30 mouse cellular contexts compared by ENCODE assay signal in genomic region chr5:139386047-139386446, GRCm38 (mm10). TPM values are rescaled to one million over a fixed set of nuclear protein-coding genes. Genes with fewer than 3 reads are reported as not detected.
A peak's percentile ranks its signal among the peaks of the same experiment; 100 is the strongest.
DNase-seq lines count a peak whose midpoint lies in the region; ATAC-seq and TF ChIP-seq lines count a peak whose summit lies in the region.
"Had no signal": no experiment of that assay in that cellular context is flagged by ENCODE, and none has a peak within 500 bp of the region (broad histone marks: within the 10 kb centered on the region; RNA-seq: fewer than 3 reads in every experiment).

No protein-coding gene starts in this region.

- H3K4me3 ChIP-seq in hindbrain, embryonic 10.5 days = no peak overlapping the region
- H3K4me3 ChIP-seq in hindbrain, embryonic 12.5 days = no peak overlapping the region
- no peak overlapping the region for H3K4me3 ChIP-seq in bone marrow, adult 2 months (replicated peaks; ENCODE audit: control insufficient read depth, low read depth, low read length)
- H3K4me3 ChIP-seq in liver, embryonic 13.5 days (replicated peaks) = no peak overlapping the region; the same call in 1 of the 2 replicates
- H3K4me3 ChIP-seq: embryonic facial prominence, embryonic 12.5 days; forebrain, embryonic 13.5 days; hindbrain, embryonic 15.5 days; limb, embryonic 13.5 days; lung, embryonic 15.5 days; neural tube, embryonic 15.5 days had no signal

- ATAC-seq in hindbrain, embryonic 12.5 days (ENCODE audit: low FRiP score) = no peak
- ATAC-seq in liver, embryonic 13.5 days (ENCODE audit: low read depth) = no peak
- ATAC-seq: CD4-positive, CD25-positive, alpha-beta regulatory T cell, adult 4 months; forebrain, embryonic 13.5 days had no signal

- H3K36me3 ChIP-seq in hindbrain, embryonic 10.5 days = no peaks in the 10 kb centered on the region
- H3K36me3 ChIP-seq in hindbrain, embryonic 12.5 days = no peaks in the 10 kb centered on the region
- peaks cover 41% of the 10 kb centered on the region for H3K36me3 ChIP-seq in liver, embryonic 13.5 days
- H3K36me3 ChIP-seq: embryonic facial prominence, embryonic 12.5 days; hindbrain, embryonic 15.5 days; limb, embryonic 13.5 days; lung, embryonic 15.5 days; neural tube, embryonic 15.5 days had no signal

- H3K4me1 ChIP-seq in hindbrain, embryonic 10.5 days (replicated peaks) = peaks cover 73% of the 10 kb centered on the region
- H3K4me1 ChIP-seq in hindbrain, embryonic 12.5 days = peaks cover 53% of the 10 kb centered on the region
- H3K4me1 ChIP-seq in bone marrow, adult 2 months (ENCODE audit: control insufficient read depth, insufficient read depth, low read length) = peaks cover 17% of the 10 kb centered on the region
- peaks cover 98% of the 10 kb centered on the region for H3K4me1 ChIP-seq in liver, embryonic 13.5 days (replicated peaks)

- TF ChIP-seq CTCF in bone marrow, adult 2 months (IDR thresholded peaks at IDR 0.05; ENCODE audit: control insufficient read depth, insufficient read depth, low read length) = no peak

- peak overlapping the region; percentile 3; the same call in 1 of the 2 replicates for H3K27ac ChIP-seq in hindbrain, embryonic 10.5 days
- no peak overlapping the region for H3K27ac ChIP-seq in hindbrain, embryonic 12.5 days
- H3K27ac ChIP-seq in bone marrow, adult 2 months (ENCODE audit: control insufficient read depth, insufficient read depth, low read depth, low read length, poor library complexity) = 0 out of 2 replicates have a peak overlapping the region, but pooled peaks have one; percentile 3
- peak overlapping the region; percentile 100 for H3K27ac ChIP-seq in liver, embryonic 13.5 days
- H3K27ac ChIP-seq: embryonic facial prominence, embryonic 12.5 days; forebrain, embryonic 13.5 days; hindbrain, embryonic 15.5 days; limb, embryonic 13.5 days; lung, embryonic 15.5 days; neural tube, embryonic 15.5 days; stomach, postnatal 0 days had no signal

- no peak for TF ChIP-seq POLR2A in bone marrow, adult 2 months (IDR thresholded peaks at IDR 0.05; ENCODE audit: borderline replicate concordance, control insufficient read depth, low read depth, low read length)

- no peak overlapping the region for H3K4me2 ChIP-seq in hindbrain, embryonic 12.5 days (replicated peaks)
- H3K4me2 ChIP-seq in liver, embryonic 13.5 days = peak overlapping the region; percentile 89
- H3K4me2 ChIP-seq: embryonic facial prominence, embryonic 12.5 days; forebrain, embryonic 13.5 days; hindbrain, embryonic 15.5 days; limb, embryonic 13.5 days; lung, embryonic 15.5 days; neural tube, embryonic 15.5 days had no signal

- 94% methylated on average over 5 of the region's 5 CpGs for WGBS in hindbrain, embryonic 10.5 days
- 95% methylated on average over 5 of the region's 5 CpGs for WGBS in hindbrain, embryonic 12.5 days
- WGBS in bone marrow, adult 2 months = 93% methylated on average over 5 of the region's 5 CpGs
- 82% methylated on average over 5 of the region's 5 CpGs for WGBS in liver, embryonic 13.5 days (ENCODE audit: insufficient replicate concordance)

- peak; percentile 93 for DNase-seq in heart, adult 11 months
- no peak for DNase-seq in heart, adult 18-20 months
- DNase-seq in hindbrain, embryonic 10.5 days (ENCODE audit: low spot score) = no peak
- no peak for DNase-seq in liver, embryonic 13.5 days
- no peak for DNase-seq in adrenal gland, postnatal 36 days
- no peak for DNase-seq in spleen, adult 12 weeks (ENCODE audit: low spot score)
- DNase-seq: cerebellum, adult 2 months; cerebellum, postnatal 25 days; heart, postnatal 36 days; kidney, postnatal 10 days; lung, postnatal 36 days; thymus, adult 2 months; thymus, postnatal 4 days had no signal

- H3K9ac ChIP-seq in hindbrain, embryonic 12.5 days = no peak overlapping the region
- H3K9ac ChIP-seq in liver, embryonic 13.5 days = peak overlapping the region; percentile 97
- H3K9ac ChIP-seq: embryonic facial prominence, embryonic 12.5 days; forebrain, embryonic 13.5 days; hindbrain, embryonic 15.5 days; limb, embryonic 13.5 days; lung, embryonic 15.5 days; neural tube, embryonic 15.5 days had no signal

- H3K9me3 ChIP-seq in hindbrain, embryonic 10.5 days = no peaks in the 10 kb centered on the region
- H3K9me3 ChIP-seq in hindbrain, embryonic 12.5 days (replicated peaks) = no peaks in the 10 kb centered on the region
- H3K9me3 ChIP-seq in liver, embryonic 13.5 days (replicated peaks) = no peaks in the 10 kb centered on the region
- H3K9me3 ChIP-seq: embryonic facial prominence, embryonic 12.5 days; forebrain, embryonic 13.5 days; hindbrain, embryonic 15.5 days; limb, embryonic 13.5 days; lung, embryonic 15.5 days; neural tube, embryonic 15.5 days had no signal

- 0 out of 2 replicates have a peak, but pooled peaks cover 3% of the 10 kb centered on the region for H3K27me3 ChIP-seq in hindbrain, embryonic 10.5 days (ENCODE audit: insufficient read depth, poor library complexity, severe bottlenecking)
- H3K27me3 ChIP-seq in hindbrain, embryonic 12.5 days = 0 out of 2 replicates have a peak, but pooled peaks cover 5% of the 10 kb centered on the region
- no peaks in the 10 kb centered on the region for H3K27me3 ChIP-seq in liver, embryonic 13.5 days
- H3K27me3 ChIP-seq: embryonic facial prominence, embryonic 12.5 days; hindbrain, embryonic 15.5 days; limb, embryonic 13.5 days; lung, embryonic 15.5 days; neural tube, embryonic 15.5 days had no signal

RNA-seq across cellular contexts. Expression of gene Gpr146, which starts 8.6 kb away (rescaled TPM):
- total RNA-seq in heart, adult 18-20 months (2021) = 10 to 100 TPM; 39.6 to 40.5 TPM
- polyA plus RNA-seq in hindbrain, embryonic 10.5 days (2016; fragmentation: Nextera tagmentation; extraction: Ambion mirVana) = 2.0 and 2.8 TPM in 2 replicates
- polyA plus RNA-seq in hindbrain, embryonic 12.5 days (2016; fragmentation: Nextera tagmentation; extraction: Ambion mirVana) = 1.8 and 2.4 TPM in 2 replicates
- polyA plus RNA-seq in bone marrow, adult 2 months (2011; ENCODE audit: insufficient read depth, insufficient read length, low replicate concordance, missing spikeins) = 14.6 and 20.1 TPM in 2 replicates
- polyA plus RNA-seq in liver, embryonic 13.5 days (2015; fragmentation: Nextera tagmentation; extraction: Ambion mirVana) = 18.8 and 20.2 TPM in 2 replicates
- 10 to 100 TPM; 15.2 to 17.9 TPM for total RNA-seq in adrenal gland, postnatal 36 days (2021)

RNA-seq across cellular contexts. Expression of gene C130050O18Rik, which starts 19.0 kb away (rescaled TPM):
- total RNA-seq in heart, adult 18-20 months (2021) = under 1 TPM; 0.47 to 0.69 TPM
- polyA plus RNA-seq in hindbrain, embryonic 10.5 days (2016; fragmentation: Nextera tagmentation; extraction: Ambion mirVana) = 0.43 TPM in 1 of 2 replicates, not detected in the other
- 0.45 and 0.90 TPM in 2 replicates for polyA plus RNA-seq in hindbrain, embryonic 12.5 days (2016; fragmentation: Nextera tagmentation; extraction: Ambion mirVana)
- 0.88 and 4.0 TPM in 2 replicates for polyA plus RNA-seq in bone marrow, adult 2 months (2011; ENCODE audit: insufficient read depth, insufficient read length, low replicate concordance, missing spikeins)
- polyA plus RNA-seq in liver, embryonic 13.5 days (2015; fragmentation: Nextera tagmentation; extraction: Ambion mirVana) = 0.89 and 1.1 TPM in 2 replicates
- under 1 TPM; 0.49 to 0.79 TPM for total RNA-seq in adrenal gland, postnatal 36 days (2021)
- total RNA-seq: midbrain, postnatal 0 days had no signal
- polyA plus RNA-seq: CD4-positive, CD25-positive, alpha-beta regulatory T cell, adult 4 months; midbrain, postnatal 0 days had no signal

RNA-seq across cellular contexts. Expression of gene Cyp2w1, which starts 33.6 kb away (rescaled TPM):
- total RNA-seq in heart, adult 18-20 months (2021) = not detected
- not detected in 2 replicates for polyA plus RNA-seq in hindbrain, embryonic 10.5 days (2016; fragmentation: Nextera tagmentation; extraction: Ambion mirVana)
- 0.41 and 0.46 TPM in 2 replicates for polyA plus RNA-seq in hindbrain, embryonic 12.5 days (2016; fragmentation: Nextera tagmentation; extraction: Ambion mirVana)
- polyA plus RNA-seq in bone marrow, adult 2 months (2011; ENCODE audit: insufficient read depth, insufficient read length, low replicate concordance, missing spikeins) = not detected in 2 replicates
- polyA plus RNA-seq in liver, embryonic 13.5 days (2015; fragmentation: Nextera tagmentation; extraction: Ambion mirVana) = not detected in 2 replicates
- total RNA-seq in adrenal gland, postnatal 36 days (2021) = not detected
- total RNA-seq: adrenal gland, postnatal 4 days; gastrocnemius, adult 18-20 months; heart, postnatal 36 days; layer of hippocampus, adult 18-20 months; layer of hippocampus, postnatal 25 days; left cerebral cortex, postnatal 10 days; midbrain, postnatal 0 days had no signal
- polyA plus RNA-seq: CD4-positive, CD25-positive, alpha-beta regulatory T cell, adult 4 months; cerebellum, adult 2 months; forebrain, embryonic 13.5 days; gonadal fat pad, adult 2 months; hindbrain, embryonic 15.5 days; lung, embryonic 15.5 days; midbrain, postnatal 0 days; neural tube, embryonic 15.5 days had no signal

RNA-seq across cellular contexts. Expression of gene Cox19, which starts 34.8 kb away (rescaled TPM):
- 100 to 1,000 TPM in 1 of 2 experiments, 10 to 100 TPM in 1; 82.6 to 103 TPM for total RNA-seq in heart, adult 18-20 months (2021)
- 116 and 147 TPM in 2 replicates for polyA plus RNA-seq in hindbrain, embryonic 10.5 days (2016; fragmentation: Nextera tagmentation; extraction: Ambion mirVana)
- polyA plus RNA-seq in hindbrain, embryonic 12.5 days (2016; fragmentation: Nextera tagmentation; extraction: Ambion mirVana) = 107 and 117 TPM in 2 replicates
- 27.6 and 39.3 TPM in 2 replicates for polyA plus RNA-seq in bone marrow, adult 2 months (2011; ENCODE audit: insufficient read depth, insufficient read length, low replicate concordance, missing spikeins)
- 68.5 and 72.3 TPM in 2 replicates for polyA plus RNA-seq in liver, embryonic 13.5 days (2015; fragmentation: Nextera tagmentation; extraction: Ambion mirVana)
- total RNA-seq in adrenal gland, postnatal 36 days (2021) = 10 to 100 TPM; 71.0 to 87.5 TPM

RNA-seq across cellular contexts. Expression of gene Gper1, which starts 36.9 kb away (rescaled TPM):
- 1 to 10 TPM; 1.1 to 1.3 TPM for total RNA-seq in heart, adult 18-20 months (2021)
- 0.40 and 0.76 TPM in 2 replicates for polyA plus RNA-seq in hindbrain, embryonic 10.5 days (2016; fragmentation: Nextera tagmentation; extraction: Ambion mirVana)
- polyA plus RNA-seq in hindbrain, embryonic 12.5 days (2016; fragmentation: Nextera tagmentation; extraction: Ambion mirVana) = 5.0 TPM in 2 replicates
- not detected in 2 replicates for polyA plus RNA-seq in bone marrow, adult 2 months (2011; ENCODE audit: insufficient read depth, insufficient read length, low replicate concordance, missing spikeins)
- polyA plus RNA-seq in liver, embryonic 13.5 days (2015; fragmentation: Nextera tagmentation; extraction: Ambion mirVana) = 0.17 and 0.31 TPM in 2 replicates
- 1 to 10 TPM; 2.8 to 4.7 TPM for total RNA-seq in adrenal gland, postnatal 36 days (2021)
- polyA plus RNA-seq: CD4-positive, CD25-positive, alpha-beta regulatory T cell, adult 4 months had no signal
